Mouse (Mus musculus) forebrain, postnatal 0 days (tissue): ENCODE measurements around the gene Bfsp1. TPM values are rescaled to one million over a fixed set of nuclear protein-coding genes. Genes with fewer than 3 reads are reported as not detected.
A peak's percentile ranks its signal among the peaks of the same experiment; 100 is the strongest.

Experiments
- ATAC-seq: fragments of 200-750 bp; cut with Nextera tagmentation; 2 replicates; pipeline ENCODE4 v1.8.0; 2017; ENCODE audit warnings: mild to moderate bottlenecking, moderate library complexity
- DNase-seq: peaks from one replicate; pipeline ENCODE4 v3.0.0-alpha.2; 2015
- H3K27ac ChIP-seq: fragments of 300-500 bp; sonication (generic); 2 replicates; pipeline ENCODE4 v1.5.1; 2014; ENCODE audit warnings: low read depth, mild to moderate bottlenecking, antibody characterized with exemption, low read length, moderate library complexity, mixed read lengths
- H3K27me3 ChIP-seq: fragments of 300-500 bp; sonication (generic); 2 replicates; pipeline ENCODE4 v1.6.1; 2014; ENCODE audit warnings: mild to moderate bottlenecking, low read length, mixed read lengths; ENCODE audit not compliant: insufficient read depth
- H3K36me3 ChIP-seq: fragments of 300-500 bp; sonication (generic); 2 replicates; pipeline ENCODE4 v1.6.1; 2014; ENCODE audit warnings: mild to moderate bottlenecking, moderate library complexity; ENCODE audit not compliant: insufficient read depth
- H3K4me1 ChIP-seq: fragments of 300-500 bp; sonication (generic); 2 replicates; pipeline ENCODE4 v1.6.1; 2014; ENCODE audit warnings: antibody characterized with exemption; ENCODE audit not compliant: insufficient read depth
- H3K4me2 ChIP-seq: fragments of 300-500 bp; sonication (generic); 2 replicates; pipeline ENCODE4 v1.6.1; 2014; ENCODE audit warnings: low read depth, mild to moderate bottlenecking, moderate library complexity
- H3K4me3 ChIP-seq: fragments of 300-500 bp; sonication (generic); 2 replicates; pipeline ENCODE4 v1.5.1; 2014; ENCODE audit warnings: low read depth, low read length, mixed read lengths
- H3K9ac ChIP-seq: fragments of 300-500 bp; sonication (generic); 2 replicates; pipeline ENCODE4 v1.6.1; 2014; ENCODE audit warnings: mild to moderate bottlenecking
- H3K9me3 ChIP-seq: fragments of 300-500 bp; sonication (generic); 2 replicates; pipeline ENCODE4 v1.6.1; 2016; ENCODE audit warnings: low read length
- CTCF ChIP-seq: sonication (generic); IDR thresholded peaks from 2 replicates; pipeline ENCODE4 v1.5.1; 2016; ENCODE audit warnings: antibody characterized with exemption, control low read depth, low read depth
- WGBS: fragments of 180-500 bp; shearing (Covaris S2); extraction: QIAGEN DNeasy Blood & Tissue Kit; methylation state at CpG from one replicate; pipeline ENCODE4 v1.1.7; 2014; 5-methylcytosine and 5-hydroxymethylcytosine counted together
- polyA plus RNA-seq: library from polyadenylated mRNA; unstranded; fragments of >200 nt; fragmentation: Nextera tagmentation; extraction: Ambion mirVana; gene quantifications from 2 replicates; pipeline ENCODE4 v1.2.1, GENCODE M21; 2015
- total RNA-seq: library from RNA; depleted of rRNA; stranded (reverse); fragments of >200 nt; gene quantifications from 2 replicates; pipeline ENCODE4 v1.2.3, GENCODE M21; 2014

Gene Bfsp1
- total and polyA plus RNA-seq, 2 experiments from 2014 or later = 1.9 to 2.5 TPM

DNA sequence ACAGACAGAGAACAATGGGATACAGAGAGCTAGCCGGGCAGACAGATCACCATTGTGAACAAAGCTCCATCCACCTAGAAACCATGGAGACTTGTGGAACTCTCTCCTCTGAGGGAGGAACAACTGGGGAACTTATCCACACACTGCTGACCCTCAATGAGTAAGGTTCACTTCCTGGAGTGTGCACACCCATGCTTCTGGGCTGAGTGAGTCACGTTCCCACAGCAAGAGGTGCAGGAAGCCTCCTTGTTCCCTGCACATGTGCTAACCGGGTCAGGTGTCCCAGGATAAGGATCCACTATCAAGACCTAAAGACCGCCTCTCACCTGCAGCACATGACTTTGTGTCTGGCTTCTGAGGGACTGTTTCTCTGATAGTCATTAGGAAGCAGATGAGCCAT is 9.5 kb downstream of the Bfsp1 start:
- Histone ChIP-seq H3K36me3 (no peaks in the 10 kb centered on the region), H3K4me2 (no peak overlapping the region), H3K9me3 (no peaks in the 10 kb centered on the region), H3K4me1 (peaks cover 10% of the 10 kb centered on the region; the same call in 1 of the 2 replicates), H3K4me3 (no peak overlapping the region), H3K27ac (no peak overlapping the region), H3K27me3 (no peaks in the 10 kb centered on the region), H3K9ac (no peak overlapping the region)
- no peak for DNase-seq
- WGBS = 78% methylated on average over 4 of the region's 4 CpGs
- no peak for ATAC-seq
- TF ChIP-seq CTCF = no peak

DNA sequence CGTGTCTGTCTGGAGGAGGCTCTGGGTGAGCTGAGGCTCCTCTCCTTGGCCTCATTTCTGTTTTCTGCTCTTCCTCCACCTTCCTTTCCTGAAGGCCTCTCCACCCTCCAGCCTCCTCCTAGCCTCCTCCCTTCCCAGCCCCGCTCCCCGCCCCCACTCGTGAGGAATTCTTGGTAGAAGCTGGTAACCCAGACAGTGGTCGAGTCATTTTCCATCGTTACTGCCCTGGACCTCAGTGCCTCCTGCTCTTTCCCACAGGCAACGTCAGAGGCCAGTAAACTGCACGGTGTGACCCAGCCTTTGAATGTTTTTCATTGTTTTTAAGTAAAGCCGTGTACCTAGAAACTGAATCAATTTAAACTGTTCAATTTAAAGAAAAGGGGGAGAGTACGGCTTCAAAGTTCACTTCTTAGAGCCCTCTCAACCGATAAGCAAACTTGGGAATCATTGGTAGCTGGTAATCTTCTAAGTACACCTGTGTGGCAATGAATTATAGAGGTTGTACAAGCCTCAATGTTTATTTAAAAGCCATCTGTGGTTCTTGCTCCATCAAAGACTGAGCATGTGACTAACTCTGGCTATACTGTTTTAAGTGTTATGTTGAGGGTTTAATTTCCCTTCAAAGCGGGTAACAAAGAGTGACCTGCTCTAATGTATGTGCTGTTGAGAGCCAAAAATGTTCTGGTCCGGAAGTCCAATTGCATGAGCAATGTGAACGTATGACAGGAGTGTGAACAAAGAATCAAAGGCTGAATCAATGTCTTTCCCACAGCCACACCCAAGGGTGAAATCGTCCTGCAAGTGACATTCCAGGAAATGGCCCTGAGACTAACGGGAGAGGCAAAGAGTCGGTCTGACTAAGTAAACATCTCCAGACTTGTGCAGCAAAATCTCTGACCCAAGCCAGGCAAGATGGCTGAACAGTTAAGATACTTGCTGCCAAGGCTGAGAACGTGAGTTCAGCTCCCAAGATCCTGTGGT is 10.4 kb downstream of the Bfsp1 start:
- DNase-seq (no peak), ATAC-seq (no peak)
- Histone ChIP-seq H3K36me3 (no peaks in the 10 kb centered on the region), H3K9ac (no peak overlapping the region), H3K27me3 (no peaks in the 10 kb centered on the region), H3K9me3 (no peaks in the 10 kb centered on the region), H3K4me2 (0 out of 2 replicates have a peak overlapping the region, but pooled peaks have one; percentile 10), H3K4me1 (peaks cover 10% of the 10 kb centered on the region; the same call in 1 of the 2 replicates), H3K27ac (no peak overlapping the region), H3K4me3 (no peak overlapping the region)
- no peak for TF ChIP-seq CTCF
- WGBS = 64% methylated on average over 18 of the region's 18 CpGs

DNA sequence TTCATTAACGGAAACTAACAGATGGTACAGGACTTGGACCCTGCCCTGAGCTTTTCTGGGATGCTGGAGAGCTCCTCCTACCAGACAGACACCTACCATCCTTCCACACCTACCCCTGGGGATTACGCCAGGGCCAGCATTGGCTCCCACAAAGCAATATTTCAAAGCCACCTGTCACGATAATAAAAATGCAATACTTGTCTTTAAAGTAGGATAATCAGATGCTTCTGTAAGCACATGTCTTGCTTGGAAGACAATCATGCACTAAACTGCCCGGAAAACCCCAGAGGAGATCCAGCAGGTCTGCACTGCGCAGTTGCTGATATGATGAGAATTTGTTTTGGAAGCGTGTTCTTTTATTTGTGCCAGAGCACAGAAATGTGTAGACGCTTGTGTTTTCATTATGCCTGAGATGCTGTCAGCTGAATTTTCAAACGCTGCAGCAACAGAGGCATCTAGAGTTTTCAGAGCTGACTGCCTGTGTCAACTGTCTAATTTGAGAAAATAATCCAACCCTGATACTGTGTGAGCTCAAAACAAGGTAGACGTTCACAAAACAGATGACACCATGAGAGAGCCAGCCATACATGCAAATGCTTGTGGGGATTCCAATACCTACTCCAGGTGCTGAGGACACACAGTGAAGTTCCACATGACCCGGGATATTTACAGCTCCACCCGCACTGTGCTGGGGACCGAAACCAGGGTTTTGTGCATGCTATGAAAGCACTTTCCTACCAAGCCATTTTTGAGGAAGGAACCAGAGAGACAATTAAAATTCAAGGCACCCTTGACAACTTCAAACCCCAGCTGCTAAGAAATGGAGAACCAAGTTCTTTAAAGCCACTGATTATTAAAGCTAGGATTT is 11.4 kb downstream of the Bfsp1 start:
- TF ChIP-seq CTCF = no peak
- H3K4me3 ChIP-seq = no peak overlapping the region
- H3K9ac ChIP-seq = no peak overlapping the region
- H3K4me1 ChIP-seq = peaks cover 10% of the 10 kb centered on the region; the same call in 1 of the 2 replicates
- no peaks in the 10 kb centered on the region for H3K36me3 ChIP-seq
- peak; percentile 70 for DNase-seq
- H3K4me2 ChIP-seq = peak overlapping the region; percentile 10; the same call in 1 of the 2 replicates
- 52% methylated on average over 12 of the region's 12 CpGs for WGBS
- no peaks in the 10 kb centered on the region for H3K9me3 ChIP-seq
- H3K27ac ChIP-seq = 0 out of 2 replicates have a peak overlapping the region, but pooled peaks have one; percentile 30
- no peaks in the 10 kb centered on the region for H3K27me3 ChIP-seq
- ATAC-seq = peak; percentile 90

DNA sequence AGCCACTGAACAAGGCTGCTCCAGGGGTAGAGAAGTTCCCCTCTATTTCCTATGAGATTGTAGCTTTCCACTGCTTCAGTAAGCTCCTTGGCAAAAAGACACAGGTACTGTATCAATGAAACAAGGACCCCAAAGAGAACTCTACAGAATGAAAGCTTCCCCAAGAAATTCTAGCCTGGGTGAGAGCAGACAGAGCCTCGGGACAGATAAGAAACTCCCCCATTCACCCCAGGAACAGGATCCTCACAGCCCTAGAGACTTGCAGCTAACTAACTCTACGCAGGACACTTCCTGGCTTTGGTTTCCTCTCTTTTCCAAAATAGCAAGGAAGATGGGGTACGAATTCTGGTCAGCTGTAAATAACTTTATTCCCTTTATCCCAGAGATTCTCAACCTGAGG is 15.7 kb downstream of the Bfsp1 start:
- Histone ChIP-seq H3K4me2 (no peak overlapping the region), H3K4me3 (no peak overlapping the region), H3K27me3 (no peaks in the 10 kb centered on the region), H3K9ac (no peak overlapping the region), H3K9me3 (no peaks in the 10 kb centered on the region), H3K27ac (no peak overlapping the region), H3K36me3 (no peaks in the 10 kb centered on the region), H3K4me1 (peaks cover 10% of the 10 kb centered on the region; the same call in 1 of the 2 replicates)
- no peak for TF ChIP-seq CTCF
- ATAC-seq (no peak), DNase-seq (no peak)
- WGBS = 79% methylated on average over 3 of the region's 3 CpGs

DNA sequence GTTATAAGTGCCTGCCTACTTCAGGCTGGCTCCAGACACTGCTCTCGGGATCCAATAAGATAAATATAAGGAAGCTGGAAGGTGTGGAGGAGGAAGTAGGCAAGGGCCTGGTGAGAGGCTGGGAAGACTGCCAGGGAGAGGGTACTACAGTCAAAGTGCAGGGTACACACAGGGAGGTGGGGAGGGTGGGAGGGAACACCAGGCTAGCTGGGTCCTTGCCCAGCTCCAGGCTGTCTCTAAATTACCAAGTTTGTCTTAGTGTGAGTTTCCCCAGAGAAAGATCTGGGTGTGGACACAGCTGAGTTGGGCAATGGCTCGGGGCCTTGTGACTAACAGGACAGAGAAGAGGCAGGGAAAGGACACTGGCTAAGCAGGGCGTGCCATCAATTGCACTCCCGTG is 16.2 kb downstream of the Bfsp1 start:
- no peak overlapping the region for H3K4me3 ChIP-seq
- no peaks in the 10 kb centered on the region for H3K27me3 ChIP-seq
- no peak for ATAC-seq
- 73% methylated on average over 4 of the region's 4 CpGs for WGBS
- H3K4me2 ChIP-seq = no peak overlapping the region
- H3K36me3 ChIP-seq = no peaks in the 10 kb centered on the region
- no peaks in the 10 kb centered on the region for H3K9me3 ChIP-seq
- no peak for DNase-seq
- H3K27ac ChIP-seq = no peak overlapping the region
- peaks cover 8% of the 10 kb centered on the region; the same call in 1 of the 2 replicates for H3K4me1 ChIP-seq
- H3K9ac ChIP-seq = no peak overlapping the region
- no peak for TF ChIP-seq CTCF

DNA sequence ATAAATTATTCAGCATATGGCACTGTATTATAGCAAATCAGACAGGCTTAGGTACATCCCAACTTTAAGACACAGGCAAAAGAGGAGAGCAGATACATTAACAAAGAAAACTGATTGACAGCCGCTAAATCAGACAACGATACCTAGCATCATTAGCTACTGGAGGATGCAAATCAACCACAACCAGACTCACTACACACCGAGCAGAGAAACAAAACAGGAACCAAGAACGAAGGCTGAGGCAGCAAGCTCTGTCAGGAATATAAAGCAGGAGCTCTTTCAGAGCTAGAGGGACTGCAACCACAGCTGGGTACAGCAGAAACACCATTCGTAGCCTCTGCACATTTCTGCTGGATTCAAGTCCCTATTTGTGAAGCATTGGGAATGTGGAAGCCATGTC is 18.2 kb downstream of the Bfsp1 start:
- Histone ChIP-seq H3K27me3 (no peaks in the 10 kb centered on the region), H3K9me3 (no peaks in the 10 kb centered on the region), H3K36me3 (no peaks in the 10 kb centered on the region), H3K4me3 (no peak overlapping the region), H3K4me2 (no peak overlapping the region), H3K27ac (no peak overlapping the region), H3K9ac (no peak overlapping the region), H3K4me1 (no peaks in the 10 kb centered on the region)
- TF ChIP-seq CTCF = no peak
- WGBS = 64% methylated on average over 5 of the region's 5 CpGs
- ATAC-seq = no peak
- no peak for DNase-seq
